Mouse (Mus musculus) E14TG2a.4 (cell line): Measurements from ENCODE around the gene Coa3.
A peak's percentile ranks its signal among the peaks of the same experiment; 100 is the strongest.

Source experiments
- H3K27me3 ChIP-seq: 2 replicates; pipeline ENCODE4 v1.6.1; 2014; ENCODE audit warnings: low read length, control low read depth; ENCODE audit not compliant: insufficient read depth
- H3K36me3 ChIP-seq: 2 replicates; pipeline ENCODE4 v1.6.1; 2014; ENCODE audit warnings: low read length, control low read depth; ENCODE audit not compliant: insufficient read depth
- H3K4me1 ChIP-seq: replicated peaks from 2 replicates; pipeline ENCODE4 v1.6.1; 2014; ENCODE audit warnings: low read depth, low read length, control low read depth
- H3K4me3 ChIP-seq: replicated peaks from 2 replicates; pipeline ENCODE4 v1.5.1; 2014; ENCODE audit warnings: mild to moderate bottlenecking, low read length
- H3K9me3 ChIP-seq: 2 replicates; pipeline ENCODE4 v1.6.1; 2014; ENCODE audit warnings: low read length, control low read depth
- CTCF ChIP-seq: conservative IDR thresholded peaks from 2 replicates; pipeline ENCODE4 v1.5.1; 2014; ENCODE audit warnings: low read length
- NANOG ChIP-seq: IDR thresholded peaks from 2 replicates; pipeline ENCODE4 v1.6.1; 2014; ENCODE audit warnings: borderline replicate concordance, low read length, mixed read lengths
- POU5F1 ChIP-seq: IDR thresholded peaks from 2 replicates; pipeline ENCODE4 v1.6.1; 2014; ENCODE audit warnings: low read length, borderline replicate concordance

Gene Coa3

GRCm38 (mm10) chr11:101233240-101233639, 45.7 kb downstream of the Coa3 start:
- TF ChIP-seq NANOG: no peak
- no peak for TF ChIP-seq POU5F1
- no peak for TF ChIP-seq CTCF
- Histone ChIP-seq H3K4me1 (peaks cover 64% of the 10 kb centered on the region), H3K9me3 (peaks cover 7% of the 10 kb centered on the region; the same call in 1 of the 2 replicates), H3K27me3 (no peaks in the 10 kb centered on the region), H3K4me3 (no peak overlapping the region), H3K36me3 (no peaks in the 10 kb centered on the region)

- Histone ChIP-seq H3K9me3 (peaks cover 7% of the 10 kb centered on the region; the same call in 1 of the 2 replicates), H3K4me3 (no peak overlapping the region), H3K4me1 (peaks cover 69% of the 10 kb centered on the region), H3K36me3 (no peaks in the 10 kb centered on the region), H3K27me3 (no peaks in the 10 kb centered on the region)
- TF ChIP-seq CTCF: no peak
- TF ChIP-seq NANOG: no peak
- TF ChIP-seq POU5F1: no peak
Observed at GRCm38 (mm10) chr11:101232010-101232839, 46.7 kb downstream of the Coa3 start.

GRCm38 (mm10) chr11:101230991-101231871, 47.7 kb downstream of the Coa3 start:
- Histone ChIP-seq H3K27me3 (no peaks in the 10 kb centered on the region), H3K36me3 (no peaks in the 10 kb centered on the region), H3K4me1 (peaks cover 69% of the 10 kb centered on the region), H3K9me3 (peaks cover 7% of the 10 kb centered on the region; the same call in 1 of the 2 replicates), H3K4me3 (peak overlapping the region; percentile 43; the same call in 1 of the 2 replicates)
- TF ChIP-seq CTCF (no peak), POU5F1 (no peak), NANOG (no peak)

- no peaks in the 10 kb centered on the region for H3K27me3 ChIP-seq
- peaks cover 7% of the 10 kb centered on the region; the same call in 1 of the 2 replicates for H3K9me3 ChIP-seq
- peak overlapping the region; percentile 43; the same call in 1 of the 2 replicates for H3K4me3 ChIP-seq
- H3K36me3 ChIP-seq: no peaks in the 10 kb centered on the region
- no peak for TF ChIP-seq NANOG
- no peak for TF ChIP-seq POU5F1
- no peak for TF ChIP-seq CTCF
- H3K4me1 ChIP-seq: peaks cover 72% of the 10 kb centered on the region
Observed at GRCm38 (mm10) chr11:101230526-101230925, 48.4 kb downstream of the Coa3 start.

GRCm38 (mm10) chr11:101230061-101230511, 48.8 kb downstream of the Coa3 start:
- no peaks in the 10 kb centered on the region for H3K27me3 ChIP-seq
- TF ChIP-seq POU5F1 (no peak), NANOG (no peak), CTCF (no peak)
- 0 out of 2 replicates have a peak overlapping the region, but pooled peaks have one; percentile 23 for H3K4me3 ChIP-seq
- peaks cover 7% of the 10 kb centered on the region; the same call in 1 of the 2 replicates for H3K9me3 ChIP-seq
- no peaks in the 10 kb centered on the region for H3K36me3 ChIP-seq
- peaks cover 75% of the 10 kb centered on the region for H3K4me1 ChIP-seq

- Histone ChIP-seq H3K4me1 (peaks cover 79% of the 10 kb centered on the region), H3K9me3 (peaks cover 7% of the 10 kb centered on the region; the same call in 1 of the 2 replicates), H3K27me3 (no peaks in the 10 kb centered on the region), H3K36me3 (peaks cover 3% of the 10 kb centered on the region; the same call in 1 of the 2 replicates), H3K4me3 (peak overlapping the region; percentile 23)
- TF ChIP-seq POU5F1: no peak
- TF ChIP-seq CTCF: no peak
- TF ChIP-seq NANOG: no peak
Observed at GRCm38 (mm10) chr11:101229361-101229900, 49.5 kb downstream of the Coa3 start.
